Mouse (Mus musculus) megakaryocyte, adult 5-6 weeks (primary cell): ENCODE data around the gene Gp1ba. TPM values are rescaled to one million over a fixed set of nuclear protein-coding genes. Genes with fewer than 3 reads are reported as not detected.

Experiments used
- ATAC-seq: 2 replicates; pipeline ENCODE4 v1.8.0; 2016; ENCODE audit warnings: mild to moderate bottlenecking, inconsistent platforms; ENCODE audit not compliant: poor library complexity, severe bottlenecking
- total RNA-seq, 2 experiments: library from RNA; stranded (forward) in 1 of 2; stranded (reverse) in 1 of 2; fragments of 153-499, 151-499 nt in 1 of 2; fragments of 221-1000, 200-1000 nt in 1 of 2; gene quantifications; 2 replicates each; pipeline versions ENCODE4 v1.2.3 to v1.2.4; 2015 to 2017

Gp1ba gene
- total RNA-seq, 2 experiments from 2014 or later = 0.04 to 0.20 TPM

DNA sequence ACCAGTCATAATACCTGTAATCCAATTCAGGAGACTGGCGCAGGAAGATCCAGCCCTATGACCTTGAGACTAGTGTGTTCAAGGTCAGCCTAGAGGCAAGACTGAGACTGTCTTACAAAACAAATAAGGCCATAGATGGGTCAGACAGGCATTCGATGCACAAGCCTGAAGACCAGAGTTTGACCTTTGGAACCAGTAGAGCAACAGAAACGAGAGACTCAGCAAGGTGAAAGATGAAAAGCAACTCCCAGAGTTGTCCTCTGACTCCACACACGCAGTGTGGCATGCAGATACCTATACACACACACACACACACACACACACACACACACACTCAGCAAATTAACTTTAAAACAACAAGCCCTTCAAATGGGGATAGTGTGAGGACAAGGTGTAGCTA, 12.0 kb upstream of the Gp1ba start:
- ATAC-seq = no peak

DNA sequence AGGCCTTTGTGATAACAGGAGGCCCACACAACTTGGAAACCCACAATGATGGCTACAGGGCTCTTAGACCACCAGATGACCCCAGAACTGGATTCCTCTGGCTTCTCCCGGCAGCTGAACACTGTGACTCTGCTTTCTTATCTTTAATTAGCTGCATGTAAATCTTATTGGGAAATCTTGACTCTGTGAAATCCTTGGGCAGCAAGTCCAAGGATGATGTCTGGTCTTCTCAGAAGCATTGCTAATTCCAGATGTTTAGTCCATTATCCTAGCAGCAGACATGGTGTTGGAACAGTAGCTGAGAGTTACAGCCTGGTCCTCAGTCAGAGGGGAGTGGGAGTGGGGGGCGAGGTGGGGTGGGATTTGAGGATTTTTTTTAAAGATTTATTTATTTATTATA, 10.5 kb upstream of the Gp1ba start:
- ATAC-seq = no peak

GRCm38 (mm10) chr11:70629557-70629956, 9.4 kb upstream of the Gp1ba start:
- ATAC-seq = peak; percentile 70

GRCm38 (mm10) chr11:70630129-70630528, 8.8 kb upstream of the Gp1ba start:
- no peak for ATAC-seq

DNA sequence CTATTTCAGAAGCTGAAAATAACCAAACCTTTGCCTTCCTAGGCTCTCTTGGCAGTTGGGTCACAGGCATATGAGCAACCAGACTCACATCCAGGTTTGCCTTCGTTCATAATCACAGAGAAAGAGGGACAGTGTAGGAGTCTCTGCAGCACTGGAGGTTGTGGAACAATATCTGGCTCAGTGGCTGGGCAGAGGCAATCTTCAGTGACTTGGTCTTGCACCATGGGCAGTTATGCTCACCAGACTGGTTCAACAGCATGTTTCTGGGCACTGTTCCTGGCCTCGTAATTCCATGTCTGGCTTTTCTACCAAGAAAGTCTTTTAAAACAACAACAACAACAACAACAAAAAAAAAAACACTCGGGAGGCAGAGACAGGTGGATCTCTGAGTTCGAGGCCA, 3.3 kb upstream of the Gp1ba start:
- no peak for ATAC-seq

- no peak for ATAC-seq
Observed at GRCm38 (mm10) chr11:70637764-70638163, 1.2 kb upstream of the Gp1ba start.

- ATAC-seq = no peak
Observed at GRCm38 (mm10) chr11:70638293-70638692, 629 bp upstream of the Gp1ba start.

GRCm38 (mm10) chr11:70639976-70640375, 1.1 kb downstream of the Gp1ba start:
- ATAC-seq = no peak

- ATAC-seq = no peak
Observed at GRCm38 (mm10) chr11:70641241-70641640, 2.3 kb downstream of the Gp1ba start.

DNA sequence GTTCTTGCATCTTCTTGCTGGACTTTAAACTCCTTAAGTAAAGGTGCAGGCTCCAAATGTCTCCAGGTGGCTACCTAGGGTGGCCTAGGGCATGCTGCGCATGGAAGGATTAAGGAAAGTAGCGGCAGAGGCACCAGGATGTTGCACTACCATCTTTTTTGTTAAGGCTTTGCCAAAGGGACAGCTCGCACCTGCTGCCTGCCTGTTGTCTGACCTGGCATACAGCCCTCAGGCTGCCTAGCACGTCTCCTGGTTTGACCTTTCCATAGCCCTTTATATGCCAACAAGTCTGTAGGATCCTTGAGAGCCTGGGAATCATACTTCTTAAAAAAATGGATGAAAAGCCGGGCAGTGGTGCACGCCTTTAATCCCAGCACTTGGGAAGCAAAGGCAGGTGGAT, 4.1 kb downstream of the Gp1ba start:
- no peak for ATAC-seq

DNA sequence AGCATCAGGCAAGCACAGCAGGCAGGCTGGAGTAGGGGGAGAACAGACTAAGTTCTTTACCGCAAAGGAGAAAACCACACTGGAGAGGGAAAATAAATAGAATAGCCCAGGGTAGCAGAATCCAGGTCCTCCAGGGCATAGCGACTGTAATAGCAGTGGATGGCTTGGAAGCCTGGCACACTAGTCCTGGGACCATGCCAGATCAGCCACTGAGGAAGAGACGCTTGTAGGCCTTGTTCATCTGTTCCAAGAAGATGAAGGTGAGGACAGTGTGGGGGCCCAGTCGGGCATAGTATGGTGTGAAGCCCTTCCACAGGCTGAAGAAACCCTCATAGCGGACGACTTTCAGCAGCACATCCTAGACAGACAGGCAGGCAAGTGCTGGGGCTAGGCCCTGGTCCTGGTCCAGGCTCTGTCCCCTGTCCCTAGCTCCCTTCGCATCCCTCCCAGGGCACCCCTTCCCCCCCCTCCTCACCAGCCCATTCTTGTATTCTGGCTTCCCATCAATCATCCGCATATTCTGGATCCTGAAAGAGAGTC, 5.7 kb downstream of the Gp1ba start:
- no peak for ATAC-seq

DNA sequence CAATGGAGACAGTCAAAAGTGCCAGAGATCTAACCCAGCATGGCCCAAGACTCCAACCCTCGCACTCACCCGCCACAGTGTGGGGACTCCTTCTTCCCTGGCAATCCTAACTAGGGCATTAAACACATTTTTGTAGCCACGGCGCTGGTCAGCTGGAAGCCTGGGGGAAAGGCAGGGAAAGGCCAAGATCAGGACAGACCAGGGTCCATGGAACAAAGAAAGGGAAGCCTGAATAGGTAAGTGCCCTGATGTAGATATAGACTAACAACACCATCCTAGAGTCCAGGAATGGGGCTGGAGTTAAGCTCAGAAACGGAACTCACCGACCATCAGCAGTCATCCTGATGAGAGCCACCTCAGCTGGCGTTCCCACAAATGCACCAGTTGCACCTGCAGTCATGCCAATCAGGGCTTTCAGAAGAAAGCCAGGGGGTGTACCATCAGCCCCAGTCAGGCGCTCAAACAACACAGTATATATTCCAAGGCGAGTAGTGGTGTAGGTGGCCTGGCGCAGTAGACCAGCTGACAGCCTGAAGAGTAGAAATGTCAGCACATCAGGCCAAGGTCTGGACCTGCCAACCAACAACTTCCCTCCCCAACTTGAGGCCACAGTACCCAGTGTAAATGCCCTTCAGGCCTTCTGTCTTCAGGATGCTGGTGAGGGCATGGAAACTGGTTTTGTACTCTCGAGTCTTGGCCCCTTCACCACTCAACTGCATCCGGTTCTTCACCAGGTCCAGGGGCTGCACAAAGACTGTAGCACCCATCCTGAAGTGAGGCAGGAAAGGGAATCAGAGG, 6.7 kb downstream of the Gp1ba start:
- no peak for ATAC-seq

GRCm38 (mm10) chr11:70646259-70646555, 7.3 kb downstream of the Gp1ba start:
- ATAC-seq = no peak

- ATAC-seq = peak; percentile 74
Observed at GRCm38 (mm10) chr11:70646691-70647650, 8.0 kb downstream of the Gp1ba start, which contains the start of the genes Rnf167 and Slc25a11. Gene Rnf167 (plus strand): TSS chr11:70647235. Gene Slc25a11 (minus strand): TSS chr11:70647479.

DNA sequence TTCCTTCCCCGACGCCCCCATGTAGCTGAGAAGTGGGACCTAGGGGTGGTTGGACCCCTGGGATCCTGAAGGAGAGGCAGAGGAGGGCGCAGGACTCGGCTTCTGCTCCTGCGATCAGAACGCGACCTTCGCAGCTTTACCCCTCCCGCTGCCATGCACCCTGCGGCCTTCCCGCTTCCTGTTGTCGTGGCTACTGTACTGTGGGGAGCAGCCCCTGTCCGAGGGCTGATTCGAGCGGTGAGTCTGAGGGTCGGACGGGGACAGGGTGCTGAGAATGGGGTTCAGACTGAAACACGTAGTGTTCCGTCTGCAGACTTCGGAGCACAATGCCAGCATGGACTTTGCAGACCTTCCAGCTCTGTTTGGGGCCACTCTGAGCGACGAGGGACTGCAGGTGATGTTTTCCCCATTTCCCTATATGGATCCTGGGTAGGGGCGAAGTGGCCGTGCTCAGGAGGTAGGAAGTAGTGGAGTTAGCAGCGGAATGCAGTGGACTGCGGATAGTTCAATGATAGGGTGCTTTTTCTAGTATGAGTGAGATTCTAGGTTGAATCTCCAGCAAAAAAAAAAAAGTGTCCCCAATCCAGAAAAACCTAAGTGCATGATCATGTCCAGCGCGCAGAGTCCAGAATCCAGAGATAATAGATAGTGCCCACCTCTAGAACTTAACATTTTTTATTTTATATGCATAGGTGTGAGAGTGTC, 8.9 kb downstream of the Gp1ba start:
- ATAC-seq = no peak

- no peak for ATAC-seq
Observed at GRCm38 (mm10) chr11:70648512-70648911, 9.6 kb downstream of the Gp1ba start.

DNA sequence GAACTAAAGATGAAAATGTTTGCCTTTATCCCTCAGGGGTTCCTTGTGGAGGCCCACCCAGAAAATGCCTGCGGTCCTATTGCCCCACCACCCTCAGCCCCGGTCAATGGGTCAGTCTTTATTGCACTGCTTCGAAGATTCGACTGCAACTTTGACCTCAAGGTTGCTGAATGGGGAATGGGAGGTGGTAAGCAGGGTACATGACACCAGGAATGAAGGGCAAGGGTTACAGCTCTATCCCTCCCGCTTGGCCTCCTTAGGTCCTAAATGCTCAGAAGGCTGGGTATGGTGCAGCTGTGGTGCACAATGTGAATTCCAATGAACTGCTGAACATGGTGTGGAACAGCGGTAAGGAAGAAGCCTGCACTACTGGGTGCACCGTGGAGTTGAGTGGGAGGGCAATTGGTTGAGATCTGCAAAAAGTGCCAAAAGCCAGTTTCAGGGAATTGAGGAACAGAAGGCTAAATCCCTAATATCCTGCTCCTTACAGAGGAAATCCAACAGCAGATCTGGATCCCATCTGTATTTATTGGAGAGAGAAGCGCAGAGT, 10.3 kb downstream of the Gp1ba start:
- ATAC-seq = no peak

- ATAC-seq = peak; percentile 29
Observed at GRCm38 (mm10) chr11:70650322-70651175, 11.6 kb downstream of the Gp1ba start.

- no peak for ATAC-seq
Observed at GRCm38 (mm10) chr11:70651391-70651790, 12.5 kb downstream of the Gp1ba start.
